Mouse (Mus musculus) forebrain, embryonic 15.5 days (tissue): ENCODE measurements around the gene Igsf10. TPM values are rescaled to one million over a fixed set of nuclear protein-coding genes. Genes with fewer than 3 reads are reported as not detected.

Source experiments
- ATAC-seq: fragments of 200-750 bp; cut with Nextera tagmentation; replicated peaks from 2 replicates; pipeline ENCODE4 v1.8.0; 2017; ENCODE audit warnings: mild to moderate bottlenecking, moderate TSS enrichment, moderate library complexity
- H3K27ac ChIP-seq: fragments of 300-500 bp; sonication (generic); replicated peaks from 2 replicates; pipeline ENCODE4 v1.5.1; 2015; ENCODE audit warnings: mild to moderate bottlenecking, inconsistent platforms
- H3K27me3 ChIP-seq: fragments of 300-500 bp; sonication (generic); 2 replicates; pipeline ENCODE4 v1.6.1; 2015; ENCODE audit warnings: inconsistent platforms
- H3K36me3 ChIP-seq: fragments of 300-500 bp; sonication (generic); 2 replicates; pipeline ENCODE4 v1.6.1; 2015; ENCODE audit warnings: mild to moderate bottlenecking, inconsistent platforms
- H3K4me1 ChIP-seq: fragments of 300-500 bp; sonication (generic); 2 replicates; pipeline ENCODE4 v1.6.1; 2015; ENCODE audit warnings: inconsistent platforms
- H3K4me2 ChIP-seq: fragments of 300-500 bp; sonication (generic); replicated peaks from 2 replicates; pipeline ENCODE4 v1.6.1; 2015; ENCODE audit warnings: mild to moderate bottlenecking, inconsistent platforms
- H3K4me3 ChIP-seq: fragments of 300-500 bp; sonication (generic); 2 replicates; pipeline ENCODE4 v1.5.1; 2015; ENCODE audit warnings: mild to moderate bottlenecking, inconsistent platforms
- H3K9ac ChIP-seq: fragments of 300-500 bp; sonication (generic); replicated peaks from 2 replicates; pipeline ENCODE4 v1.6.1; 2015; ENCODE audit warnings: mild to moderate bottlenecking, inconsistent platforms
- H3K9me3 ChIP-seq: fragments of 300-500 bp; sonication (generic); 2 replicates; pipeline ENCODE4 v1.6.1; 2016; ENCODE audit warnings: inconsistent platforms
- WGBS: fragments of 180-500 bp; shearing (Covaris S2); methylation state at CpG from one replicate; pipeline ENCODE4 v1.1.7; 2015; ENCODE audit warnings: mixed read lengths; 5-methylcytosine and 5-hydroxymethylcytosine counted together
- polyA plus RNA-seq: library from polyadenylated mRNA; unstranded; fragments of >200 nt; fragmentation: Nextera tagmentation; extraction: Ambion mirVana; gene quantifications from 2 replicates; pipeline ENCODE4 v1.2.1, GENCODE M21; 2015

The Igsf10 gene
- polyA plus RNA-seq, 1 experiment from 2014 or later = 2.4 TPM

- Histone ChIP-seq H3K9me3 (no peaks in the 10 kb centered on the region), H3K27me3 (no peaks in the 10 kb centered on the region), H3K4me1 (no peaks in the 10 kb centered on the region), H3K36me3 (peaks cover 2% of the 10 kb centered on the region; the same call in 1 of the 2 replicates), H3K27ac (no peak overlapping the region), H3K4me3 (no peak overlapping the region), H3K4me2 (no peak overlapping the region), H3K9ac (no peak overlapping the region)
- ATAC-seq = 0 out of 2 replicates have a peak, but pooled peaks have one; percentile 13
- 7% methylated on average over 3 of the region's 3 CpGs for WGBS
Observed at GRCm38 (mm10) chr3:59277502-59278253, 66.5 kb downstream of the Igsf10 start.

GRCm38 (mm10) chr3:59270811-59271210, 73.4 kb downstream of the Igsf10 start:
- Histone ChIP-seq H3K27me3 (no peaks in the 10 kb centered on the region), H3K9ac (no peak overlapping the region), H3K4me2 (no peak overlapping the region), H3K4me3 (no peak overlapping the region), H3K4me1 (no peaks in the 10 kb centered on the region), H3K36me3 (peaks cover under 1% of the 10 kb centered on the region; the same call in 1 of the 2 replicates), H3K9me3 (no peaks in the 10 kb centered on the region), H3K27ac (no peak overlapping the region)
- WGBS = 92% methylated on average over 6 of the region's 6 CpGs
- no peak for ATAC-seq

Other genes starting within 250 kb of the Igsf10 start
- 0.96 and 1.0 TPM in 2 replicates for gene Gpr171, start 242.6 kb downstream of the Igsf10 start, polyA plus RNA-seq
- 3.0 and 3.5 TPM in 2 replicates for gene P2ry14, start 190.8 kb downstream of the Igsf10 start, polyA plus RNA-seq
- 0.15 TPM in 1 of 2 replicates, not detected in the other for gene Gpr87, start 149.3 kb downstream of the Igsf10 start, polyA plus RNA-seq
- 1.5 and 1.7 TPM in 2 replicates for gene P2ry13, start 133.5 kb downstream of the Igsf10 start, polyA plus RNA-seq
- gene P2ry12, start 81.5 kb downstream of the Igsf10 start, polyA plus RNA-seq = 8.0 and 10.6 TPM in 2 replicates